Mouse (Mus musculus) kidney, embryonic 16.5 days (tissue): ENCODE measurements at regions not wholly inside any gene's neighbourhood (a gene's known extent, or its start where the extent isn't known, plus 50 kb on each side); places are given as distances from the start of the nearest gene placed in this dataset.

Source experiments
- ATAC-seq: fragments of 200-750 bp; cut with Nextera tagmentation; 2 replicates; pipeline ENCODE4 v1.8.0; 2017; ENCODE audit warnings: moderate TSS enrichment; ENCODE audit not compliant: low FRiP score, low TSS enrichment
- H3K27ac ChIP-seq: fragments of 300-500 bp; sonication (generic); 2 replicates; pipeline ENCODE4 v1.5.1; 2014; ENCODE audit warnings: low read length
- H3K27me3 ChIP-seq: fragments of 300-500 bp; sonication (generic); 2 replicates; pipeline ENCODE4 v1.6.1; 2014; ENCODE audit warnings: low read length, control low read depth, mixed read lengths; ENCODE audit not compliant: insufficient read depth
- H3K36me3 ChIP-seq: fragments of 300-500 bp; sonication (generic); 2 replicates; pipeline ENCODE4 v1.6.1; 2014; ENCODE audit warnings: low read length, control low read depth, mixed read lengths; ENCODE audit not compliant: insufficient read depth
- H3K4me1 ChIP-seq: fragments of 300-500 bp; sonication (generic); 2 replicates; pipeline ENCODE4 v1.6.1; 2014; ENCODE audit warnings: low read length, control low read depth, mixed read lengths; ENCODE audit not compliant: insufficient read depth
- H3K4me2 ChIP-seq: fragments of 300-500 bp; sonication (generic); replicated peaks from 2 replicates; pipeline ENCODE4 v1.6.1; 2014; ENCODE audit warnings: low read depth, low read length
- H3K4me3 ChIP-seq: fragments of 300-500 bp; sonication (generic); 2 replicates; pipeline ENCODE4 v1.5.1; 2014; ENCODE audit warnings: mild to moderate bottlenecking, low read length
- H3K9ac ChIP-seq: fragments of 300-500 bp; sonication (generic); replicated peaks from 2 replicates; pipeline ENCODE4 v1.6.1; 2014; ENCODE audit warnings: low read length
- H3K9me3 ChIP-seq: fragments of 300-500 bp; sonication (generic); 2 replicates; pipeline ENCODE4 v1.6.1; 2016; ENCODE audit warnings: low read length, control low read depth
- WGBS: fragments of 180-500 bp; shearing (Covaris S2); extraction: QIAGEN DNeasy Blood & Tissue Kit; methylation state at CpG from one replicate; pipeline ENCODE4 v1.1.7; 2014; 5-methylcytosine and 5-hydroxymethylcytosine counted together

- Histone ChIP-seq H3K4me2 (no peak overlapping the region), H3K9ac (no peak overlapping the region), H3K27ac (no peak overlapping the region), H3K4me3 (no peak overlapping the region), H3K27me3 (no peaks in the 10 kb centered on the region), H3K36me3 (no peaks in the 10 kb centered on the region), H3K9me3 (no peaks in the 10 kb centered on the region), H3K4me1 (no peaks in the 10 kb centered on the region)
- no peak for ATAC-seq
- WGBS, result 78% methylated on average over 17 of the region's 17 CpGs
These were observed 618.6 kb downstream of the Epha4 start for GRCm38 (mm10) chr1:76896152-76896864.

DNA sequence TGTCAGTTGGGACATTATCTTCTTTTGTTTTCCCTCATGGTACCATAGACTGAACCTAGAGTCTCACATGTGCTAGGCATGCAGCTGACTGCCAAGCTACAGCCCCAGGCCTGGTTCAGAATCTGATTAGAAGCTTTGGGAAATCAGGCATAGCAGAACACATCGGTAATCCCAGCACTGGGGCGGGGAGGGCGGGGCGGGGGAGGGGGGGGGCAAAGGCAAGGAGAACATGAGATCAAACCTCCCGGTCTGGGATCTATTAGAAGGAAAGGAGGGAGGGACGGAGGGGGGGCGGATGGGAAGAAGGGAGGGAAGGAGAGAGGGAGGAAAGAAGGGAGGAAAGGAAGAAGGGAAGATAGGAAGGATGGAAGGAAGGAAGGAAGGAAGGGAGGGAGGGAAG lies 617.5 kb downstream of the Epha4 start:
- Histone ChIP-seq H3K27ac (no peak overlapping the region), H3K27me3 (no peaks in the 10 kb centered on the region), H3K4me2 (no peak overlapping the region), H3K4me3 (no peak overlapping the region), H3K36me3 (no peaks in the 10 kb centered on the region), H3K9me3 (no peaks in the 10 kb centered on the region), H3K4me1 (no peaks in the 10 kb centered on the region), H3K9ac (no peak overlapping the region)
- WGBS, result 73% methylated on average over 7 of the region's 7 CpGs
- no peak for ATAC-seq

DNA sequence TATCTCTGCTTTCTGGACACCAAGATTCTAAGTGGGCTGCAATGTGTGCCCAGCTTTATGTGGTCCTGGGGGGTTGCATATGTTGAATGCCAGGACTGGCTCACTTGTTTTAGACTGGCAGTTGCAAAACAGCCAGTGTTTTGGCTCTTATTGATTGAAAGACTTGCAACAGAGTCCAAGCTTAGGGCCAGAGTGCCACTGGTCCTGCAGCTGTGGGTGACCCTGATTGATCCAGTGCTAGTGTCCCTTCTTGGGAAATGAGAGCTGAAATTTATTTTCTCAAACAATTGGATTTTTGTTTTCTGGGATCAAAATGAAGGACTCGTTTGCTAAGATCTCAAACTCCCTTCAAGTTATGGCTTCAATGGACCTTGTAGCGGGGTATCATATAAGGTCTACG lies 603.4 kb downstream of the Epha4 start:
- 94% methylated on average over 3 of the region's 3 CpGs for WGBS
- Histone ChIP-seq H3K9me3 (no peaks in the 10 kb centered on the region), H3K9ac (no peak overlapping the region), H3K27me3 (no peaks in the 10 kb centered on the region), H3K4me2 (no peak overlapping the region), H3K36me3 (no peaks in the 10 kb centered on the region), H3K4me3 (no peak overlapping the region), H3K27ac (no peak overlapping the region), H3K4me1 (no peaks in the 10 kb centered on the region)
- no peak for ATAC-seq

DNA sequence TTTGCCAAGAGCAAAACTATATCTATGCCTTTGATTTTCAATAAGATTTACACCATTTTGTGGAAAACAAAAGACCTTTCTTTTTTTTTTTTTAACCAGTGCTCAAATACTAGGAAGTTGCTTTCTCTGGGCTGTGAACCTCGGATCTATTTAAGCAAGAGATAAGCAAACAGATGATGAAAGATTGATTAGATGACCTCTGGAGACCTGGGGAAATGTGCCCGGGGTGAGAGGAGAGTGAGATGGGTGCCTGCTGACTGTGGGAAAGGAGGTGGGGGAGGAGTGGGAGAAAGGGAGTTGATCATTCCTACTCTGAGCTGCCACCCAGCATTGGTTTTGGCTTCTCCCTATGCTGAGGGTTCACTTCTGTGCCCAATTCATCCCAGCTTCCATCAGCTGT lies 595.3 kb downstream of the Epha4 start:
- Histone ChIP-seq H3K27me3 (no peaks in the 10 kb centered on the region), H3K36me3 (no peaks in the 10 kb centered on the region), H3K4me3 (no peak overlapping the region), H3K4me1 (no peaks in the 10 kb centered on the region), H3K9ac (no peak overlapping the region), H3K4me2 (no peak overlapping the region), H3K9me3 (no peaks in the 10 kb centered on the region), H3K27ac (no peak overlapping the region)
- no peak for ATAC-seq
- 13% methylated on average over 2 of the region's 2 CpGs for WGBS

DNA sequence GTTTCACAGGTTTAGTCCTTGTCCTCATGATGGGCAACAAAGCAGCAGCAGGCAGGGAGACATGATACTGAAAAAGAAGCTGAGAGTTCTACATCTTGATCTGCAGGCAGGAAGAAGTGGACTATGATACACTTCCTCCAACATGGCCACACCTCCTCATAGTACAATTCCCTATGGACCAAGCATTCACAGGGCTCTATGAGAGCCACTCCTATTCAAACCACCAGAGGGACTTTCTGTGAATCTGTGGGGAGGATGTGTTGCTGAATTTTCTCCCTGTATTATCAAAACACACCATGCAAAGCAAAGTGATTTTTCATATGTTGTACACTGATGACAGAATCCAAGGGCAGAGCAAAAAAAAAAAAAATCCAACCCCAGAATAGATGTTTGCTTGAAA lies 594.3 kb downstream of the Epha4 start:
- no peaks in the 10 kb centered on the region for H3K36me3 ChIP-seq
- H3K9me3 ChIP-seq, result no peaks in the 10 kb centered on the region
- no peak overlapping the region for H3K4me2 ChIP-seq
- no peak overlapping the region for H3K27ac ChIP-seq
- H3K9ac ChIP-seq, result no peak overlapping the region
- H3K27me3 ChIP-seq, result no peaks in the 10 kb centered on the region
- ATAC-seq, result no peak
- H3K4me1 ChIP-seq, result no peaks in the 10 kb centered on the region
- no peak overlapping the region for H3K4me3 ChIP-seq

GRCm38 (mm10) chr1:76927041-76927440 lies 587.8 kb downstream of the Epha4 start:
- no peak overlapping the region for H3K4me3 ChIP-seq
- no peak overlapping the region for H3K27ac ChIP-seq
- H3K9me3 ChIP-seq, result no peaks in the 10 kb centered on the region
- no peaks in the 10 kb centered on the region for H3K27me3 ChIP-seq
- 83% methylated on average over 5 of the region's 5 CpGs for WGBS
- no peak overlapping the region for H3K9ac ChIP-seq
- ATAC-seq, result no peak
- no peaks in the 10 kb centered on the region for H3K36me3 ChIP-seq
- no peak overlapping the region for H3K4me2 ChIP-seq
- no peaks in the 10 kb centered on the region for H3K4me1 ChIP-seq

DNA sequence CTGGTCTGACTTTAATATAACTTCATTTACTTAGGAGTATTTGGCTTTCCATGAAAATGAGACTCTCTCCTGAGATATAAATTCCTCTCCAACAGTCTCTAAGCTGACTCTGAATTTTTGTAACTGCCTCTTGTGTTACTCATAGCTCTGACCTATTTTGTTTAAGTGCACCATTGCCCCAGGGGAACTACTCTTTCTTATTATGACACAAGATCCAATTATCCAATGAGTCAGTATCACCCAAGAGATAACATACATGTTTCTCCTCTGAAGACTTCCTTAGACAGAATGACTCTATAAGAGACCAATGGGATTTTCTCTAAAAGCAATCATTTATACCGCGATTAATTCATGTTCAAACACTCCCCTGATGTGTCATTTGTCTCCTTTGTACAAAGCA lies 586.9 kb downstream of the Epha4 start:
- Histone ChIP-seq H3K9ac (no peak overlapping the region), H3K9me3 (no peaks in the 10 kb centered on the region), H3K4me2 (no peak overlapping the region), H3K4me3 (no peak overlapping the region), H3K36me3 (no peaks in the 10 kb centered on the region), H3K4me1 (no peaks in the 10 kb centered on the region), H3K27ac (no peak overlapping the region), H3K27me3 (no peaks in the 10 kb centered on the region)
- WGBS, result 91% methylated on average over 2 of the region's 2 CpGs
- no peak for ATAC-seq

DNA sequence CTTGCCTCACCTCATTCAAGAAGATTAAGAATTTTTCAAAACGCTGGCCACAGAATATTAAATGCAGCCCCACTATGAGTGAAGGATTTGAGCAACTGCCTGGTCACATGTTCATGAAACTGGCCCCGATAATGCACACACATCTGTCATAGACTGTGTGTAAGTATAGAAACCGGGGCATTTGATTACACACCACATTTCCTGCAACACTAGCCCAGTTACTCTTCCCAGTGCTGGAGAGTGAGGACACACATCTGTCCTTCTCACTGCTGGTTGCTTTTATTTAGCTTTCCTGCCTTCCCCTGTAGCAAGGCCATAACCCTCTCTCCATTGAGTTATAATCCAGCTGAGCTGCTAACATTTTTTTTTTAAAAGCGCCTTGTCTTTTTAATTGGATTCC lies 581.4 kb downstream of the Epha4 start:
- WGBS, result 65% methylated on average over 4 of the region's 4 CpGs
- no peaks in the 10 kb centered on the region for H3K36me3 ChIP-seq
- H3K4me3 ChIP-seq, result no peak overlapping the region
- H3K27ac ChIP-seq, result no peak overlapping the region
- H3K9ac ChIP-seq, result no peak overlapping the region
- H3K4me2 ChIP-seq, result no peak overlapping the region
- H3K9me3 ChIP-seq, result no peaks in the 10 kb centered on the region
- no peaks in the 10 kb centered on the region for H3K27me3 ChIP-seq
- no peaks in the 10 kb centered on the region for H3K4me1 ChIP-seq
- no peak for ATAC-seq

- ATAC-seq, result no peak
- no peak overlapping the region for H3K4me3 ChIP-seq
- no peaks in the 10 kb centered on the region for H3K27me3 ChIP-seq
- no peaks in the 10 kb centered on the region for H3K9me3 ChIP-seq
- H3K27ac ChIP-seq, result no peak overlapping the region
- H3K4me2 ChIP-seq, result no peak overlapping the region
- H3K4me1 ChIP-seq, result no peaks in the 10 kb centered on the region
- no peak overlapping the region for H3K9ac ChIP-seq
- no peaks in the 10 kb centered on the region for H3K36me3 ChIP-seq
- WGBS, result 31% methylated on average over 3 of the region's 3 CpGs
These were observed 572.2 kb downstream of the Epha4 start for GRCm38 (mm10) chr1:76942730-76943129.

- 72% methylated on average over 4 of the region's 4 CpGs for WGBS
- no peak overlapping the region for H3K9ac ChIP-seq
- H3K27ac ChIP-seq, result no peak overlapping the region
- no peaks in the 10 kb centered on the region for H3K9me3 ChIP-seq
- H3K27me3 ChIP-seq, result no peaks in the 10 kb centered on the region
- H3K36me3 ChIP-seq, result no peaks in the 10 kb centered on the region
- H3K4me3 ChIP-seq, result no peak overlapping the region
- H3K4me2 ChIP-seq, result no peak overlapping the region
- no peak for ATAC-seq
- no peaks in the 10 kb centered on the region for H3K4me1 ChIP-seq
These were observed 570.8 kb downstream of the Epha4 start for GRCm38 (mm10) chr1:76944046-76944445.
